Mouse (Mus musculus): ENCODE data around the gene Pnkp.
"Not testable (repeated sequence)": the region's sequence is repeated elsewhere in the genome, so short reads cannot be mapped to it uniquely, and the experiment has no call there.

Gene Pnkp

DNA sequence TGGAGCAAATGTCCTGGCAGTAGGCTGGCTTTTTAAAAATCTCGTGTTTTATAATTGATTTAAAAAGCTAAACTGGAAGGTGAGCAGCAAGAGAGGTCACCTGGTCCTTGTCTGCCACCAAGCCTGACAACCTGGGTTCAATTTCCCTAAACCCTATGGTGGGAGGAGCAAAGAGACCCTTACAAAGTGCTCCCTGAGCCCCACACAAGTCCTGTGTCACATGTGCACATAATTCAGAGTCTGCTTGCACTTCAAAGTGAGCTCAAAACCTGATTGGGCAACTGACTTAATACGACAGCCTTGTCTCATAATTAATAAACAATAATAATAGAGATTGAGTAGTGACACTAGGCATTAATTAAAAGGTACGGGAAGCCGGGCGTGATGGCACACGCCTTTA is 13.7 kb downstream of the Pnkp start:
- DNase-seq: no peak

DNA sequence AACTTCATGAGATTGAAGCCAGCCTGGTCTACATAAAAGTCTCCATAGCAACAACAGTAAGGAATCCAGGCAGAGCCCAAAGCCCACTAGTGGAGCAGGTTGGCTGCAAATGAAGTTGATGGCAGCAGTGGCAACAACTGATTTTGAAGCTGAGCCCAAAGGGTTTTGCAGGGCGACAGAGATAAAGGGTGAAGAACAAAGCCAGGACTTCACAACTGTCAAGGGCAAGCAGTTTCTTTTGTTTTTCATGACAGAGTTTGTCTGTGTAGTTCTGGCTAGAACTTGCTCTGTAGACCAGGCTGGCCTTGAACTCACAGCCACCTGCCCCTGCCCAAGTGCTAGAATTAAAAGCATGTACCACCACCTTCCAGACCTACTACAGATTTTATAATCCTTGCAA is 14.2 kb downstream of the Pnkp start:
- no peak for DNase-seq

GRCm38 (mm10) chr7:44871774-44872173 is 14.8 kb downstream of the Pnkp start:
- DNase-seq: not testable (repeated sequence)

DNA sequence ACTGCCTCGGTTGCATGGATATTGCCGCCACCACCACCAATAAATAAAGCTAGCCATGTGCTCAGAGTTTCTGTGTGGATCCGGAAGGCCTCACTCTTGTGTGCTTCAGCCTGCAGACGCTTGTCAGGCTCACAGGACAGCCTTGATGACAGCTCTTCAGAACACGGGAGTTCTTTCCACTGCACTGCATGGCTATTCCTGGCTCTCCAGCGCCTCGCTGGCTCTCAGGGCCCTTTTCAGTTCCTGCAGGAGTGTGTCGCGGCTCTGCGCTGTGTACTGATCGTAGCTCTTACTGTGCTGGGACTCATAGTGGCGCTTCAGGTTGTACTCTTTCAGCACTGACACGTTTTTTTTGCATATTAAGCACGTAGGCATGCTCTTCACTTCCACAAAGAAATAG is 20.9 kb downstream of the Pnkp start:
- no peak for DNase-seq

DNA sequence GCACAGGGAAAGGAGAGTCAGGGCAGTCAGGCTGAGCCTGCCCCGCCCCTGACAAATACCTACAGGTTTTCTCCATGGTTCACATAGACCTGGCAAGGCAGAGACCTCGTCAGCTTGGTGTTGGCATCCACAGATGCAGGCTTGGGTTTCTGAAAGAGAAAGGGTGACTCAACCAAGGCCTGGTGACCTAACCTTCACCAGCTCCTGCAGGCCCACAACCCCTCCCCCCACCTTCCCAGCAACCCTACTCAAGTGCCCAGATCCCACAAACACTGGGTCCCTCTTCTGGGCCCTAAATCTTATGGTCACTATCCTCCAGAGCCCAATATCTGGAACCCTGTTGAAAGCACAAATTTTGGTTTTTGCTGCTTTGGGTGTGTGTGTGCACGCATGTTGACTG is 26.1 kb downstream of the Pnkp start:
- no peak for DNase-seq

DNA sequence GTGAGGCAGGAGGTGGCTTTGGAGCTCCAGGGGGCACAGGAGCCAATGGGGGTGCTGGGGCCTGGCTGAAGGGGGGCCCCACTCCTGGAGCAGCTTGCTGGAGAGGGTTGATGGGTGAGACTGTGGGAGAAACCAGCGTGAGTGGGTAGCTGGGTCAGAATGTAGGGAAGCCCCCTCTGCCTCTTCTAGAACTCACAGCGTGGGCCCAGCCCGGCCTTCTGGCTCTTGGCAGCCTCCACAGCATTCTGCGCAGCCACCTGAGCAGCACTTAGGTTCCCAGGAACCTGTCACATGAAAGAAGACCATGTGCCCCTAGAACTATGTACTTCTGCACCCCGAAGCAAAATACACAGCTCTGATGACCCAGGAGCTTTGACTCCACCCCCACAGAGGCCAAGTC is 27.7 kb downstream of the Pnkp start:
- DNase-seq: no peak

DNA sequence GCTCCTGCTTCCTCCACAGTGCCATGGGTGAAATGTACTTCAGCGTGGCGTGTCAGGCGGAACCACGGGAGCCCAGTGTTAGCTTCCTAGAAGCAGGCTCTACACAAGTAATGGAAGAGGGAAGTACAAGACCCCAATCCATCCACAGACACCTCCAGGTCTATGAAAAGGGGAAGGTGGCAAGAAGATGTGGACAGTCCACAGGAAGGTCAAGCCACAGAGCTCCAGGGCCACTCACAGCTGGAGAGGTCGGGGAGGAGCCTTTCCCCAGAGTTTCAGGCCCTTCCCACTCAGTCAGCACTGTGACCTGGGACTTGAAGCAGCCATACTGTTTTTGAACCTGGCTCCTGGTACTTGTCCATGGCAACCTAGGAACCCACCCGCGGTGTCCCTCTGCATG is 30.0 kb downstream of the Pnkp start:
- DNase-seq: no peak

DNA sequence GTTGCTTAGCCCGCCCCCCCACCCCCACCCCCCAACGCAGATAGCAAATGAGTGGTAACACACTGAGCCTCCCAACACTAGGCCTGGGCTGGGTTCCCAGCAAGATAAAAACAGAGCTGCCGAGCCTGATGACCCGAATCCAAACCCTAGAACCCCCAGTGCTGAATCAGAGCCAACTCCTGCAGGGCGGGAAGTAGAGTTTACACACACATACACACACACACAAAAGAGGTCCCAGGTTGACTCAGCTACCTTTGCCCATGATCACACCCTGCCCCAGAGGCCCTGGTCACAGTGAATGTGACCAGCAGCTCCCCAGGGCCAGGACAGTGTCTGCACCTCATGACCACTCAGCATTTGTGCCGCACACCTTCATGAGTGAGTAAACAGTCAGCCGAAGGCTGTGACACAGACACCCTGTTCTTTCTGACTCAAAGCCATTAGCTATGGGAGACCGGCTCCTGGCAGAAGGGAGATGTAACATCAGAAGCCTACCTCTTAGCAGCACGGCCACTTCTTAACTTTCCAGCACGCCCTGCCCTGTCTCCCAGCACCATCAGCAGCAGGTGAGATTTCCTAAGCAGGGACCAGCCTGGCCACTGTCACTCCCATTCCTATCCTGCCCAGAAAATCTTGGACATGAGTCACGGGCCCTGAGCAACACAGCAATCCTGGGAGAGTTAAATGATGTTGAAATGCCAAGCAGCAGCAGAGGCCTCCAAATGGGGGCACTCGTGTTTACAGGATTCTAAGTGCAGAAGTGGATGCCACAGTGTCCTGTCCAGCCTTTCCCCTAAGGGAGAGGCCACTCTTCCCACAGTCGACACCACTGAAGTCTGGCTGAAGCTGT is 31.5 kb downstream of the Pnkp start:
- DNase-seq: no peak

DNA sequence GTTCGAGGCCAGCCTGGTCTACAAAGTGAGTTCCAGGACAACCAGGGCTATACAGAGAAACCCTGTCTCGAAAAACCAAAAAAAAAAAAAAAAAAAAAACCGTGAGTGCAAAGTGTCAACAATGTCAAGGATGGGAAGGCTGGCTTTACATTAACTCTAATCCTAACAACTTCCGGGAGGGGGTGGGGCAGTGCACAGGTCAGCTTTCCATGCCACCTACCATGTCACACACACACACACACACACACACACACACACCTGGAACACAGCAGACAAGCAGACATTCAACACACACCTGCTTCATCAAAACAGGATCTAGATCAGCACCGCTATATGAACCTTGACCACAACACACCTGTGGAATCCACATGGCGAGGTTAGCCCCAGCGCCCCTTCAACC is 33.2 kb downstream of the Pnkp start:
- no peak for DNase-seq

- no peak for DNase-seq
Measured at GRCm38 (mm10) chr7:44890737-44891136, 33.8 kb downstream of the Pnkp start.

- DNase-seq: no peak
Measured at GRCm38 (mm10) chr7:44891611-44892010, 34.7 kb downstream of the Pnkp start.

DNA sequence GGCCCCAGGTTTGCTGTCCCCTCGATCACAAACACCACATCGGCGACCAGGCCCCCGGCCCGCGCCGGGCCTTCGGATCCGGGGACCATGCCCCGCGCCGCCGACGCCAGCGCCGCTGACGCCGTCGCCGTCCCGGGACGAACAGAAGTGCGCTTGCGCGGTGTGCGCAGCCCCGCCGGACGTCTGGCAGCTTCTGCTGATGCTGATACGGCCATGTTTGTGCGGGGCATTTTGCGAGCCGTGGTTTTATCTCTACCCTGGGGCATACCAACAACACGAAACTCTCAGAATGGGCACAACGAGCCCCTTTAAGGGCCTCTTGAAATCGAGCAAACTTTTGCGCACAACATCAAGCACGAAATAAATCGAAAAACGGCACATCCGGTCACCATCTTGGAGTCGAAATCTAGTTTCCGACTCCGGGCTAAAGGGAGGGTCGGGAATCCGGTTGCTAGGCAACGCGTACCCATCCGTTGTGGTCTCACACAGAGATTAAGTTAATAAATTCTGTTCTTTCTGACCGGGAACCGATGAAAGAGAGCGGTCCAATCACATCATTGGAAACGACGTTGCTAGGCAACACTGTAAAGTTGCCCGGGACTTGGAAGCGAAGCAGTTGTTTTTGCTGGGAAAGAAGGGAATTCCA is 35.5 kb downstream of the Pnkp start, which contains the start of gene Med25:
Med25 (minus strand) TSS at position 437 of the 646 bp plus-strand sequence.
- peak; percentile 78 to 80 for DNase-seq

GRCm38 (mm10) chr7:44893197-44893596 is 36.3 kb downstream of the Pnkp start:
- no peak for DNase-seq

- no peak for DNase-seq
Measured at GRCm38 (mm10) chr7:44894175-44894574, 37.2 kb downstream of the Pnkp start.

DNA sequence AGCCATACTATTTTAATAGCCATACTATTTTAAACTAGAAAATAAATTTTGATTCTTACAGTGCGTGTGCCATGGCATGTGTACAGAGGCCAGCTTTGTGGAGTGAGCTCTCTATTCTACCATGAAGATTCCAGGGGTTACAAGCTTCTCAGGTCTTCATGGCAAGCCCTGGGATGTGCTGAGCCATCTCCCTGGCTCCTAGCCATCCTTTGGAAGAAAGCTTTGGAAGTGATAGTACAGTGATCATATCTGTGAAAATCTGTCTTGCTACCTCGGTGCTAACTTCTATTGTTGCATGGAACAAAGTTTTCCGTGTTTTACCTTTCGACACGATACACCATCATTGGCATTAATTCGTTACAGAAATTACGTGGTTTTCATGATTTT is 38.3 kb downstream of the Pnkp start:
- no peak for DNase-seq

DNA sequence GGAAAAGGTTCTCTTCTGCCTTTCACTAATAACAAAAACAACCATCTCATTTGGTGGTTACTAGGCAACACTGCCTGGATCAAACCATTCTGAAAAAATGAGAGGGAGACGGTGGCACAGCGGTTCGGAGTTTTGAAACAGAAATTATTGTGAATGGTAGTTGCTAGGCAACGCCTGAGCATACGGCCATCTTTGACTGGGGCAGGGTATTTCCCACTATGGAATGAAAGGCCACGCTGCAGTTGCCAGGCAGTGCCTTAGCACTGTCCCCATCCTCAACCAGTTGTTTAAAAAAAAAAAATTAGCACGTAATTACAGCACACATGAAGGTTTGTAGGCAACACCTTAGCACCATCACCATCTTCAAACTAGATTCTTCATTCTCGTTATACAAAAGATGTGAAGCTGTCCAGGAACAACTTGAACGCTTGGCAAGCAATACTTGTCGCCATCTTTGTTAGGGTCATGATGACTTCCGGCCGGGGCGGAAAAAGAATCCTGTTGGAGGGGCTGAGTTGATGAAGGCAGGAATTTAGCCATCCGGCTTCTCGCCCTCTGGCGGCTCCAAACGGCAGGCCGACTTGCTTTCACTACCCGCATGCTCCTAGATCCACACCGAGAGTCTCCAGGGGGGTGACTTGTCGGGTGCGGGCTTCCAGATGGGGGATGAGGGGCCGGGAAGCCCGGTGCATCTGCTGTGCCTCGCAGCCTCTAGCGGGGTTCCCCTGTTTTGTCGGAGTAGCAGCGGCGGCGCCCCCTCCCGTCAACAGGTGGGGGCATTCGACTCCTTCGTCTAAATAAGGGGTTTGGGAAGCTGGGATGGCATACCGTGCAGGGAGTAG is 38.9 kb downstream of the Pnkp start, which contains the start of gene Fuz:
Fuz (plus strand) TSS at position 487 of the 842 bp plus-strand sequence.
- DNase-seq: peak; percentile 70 to 77

- no peak for DNase-seq
Measured at GRCm38 (mm10) chr7:44896499-44896898, 39.6 kb downstream of the Pnkp start.

DNA sequence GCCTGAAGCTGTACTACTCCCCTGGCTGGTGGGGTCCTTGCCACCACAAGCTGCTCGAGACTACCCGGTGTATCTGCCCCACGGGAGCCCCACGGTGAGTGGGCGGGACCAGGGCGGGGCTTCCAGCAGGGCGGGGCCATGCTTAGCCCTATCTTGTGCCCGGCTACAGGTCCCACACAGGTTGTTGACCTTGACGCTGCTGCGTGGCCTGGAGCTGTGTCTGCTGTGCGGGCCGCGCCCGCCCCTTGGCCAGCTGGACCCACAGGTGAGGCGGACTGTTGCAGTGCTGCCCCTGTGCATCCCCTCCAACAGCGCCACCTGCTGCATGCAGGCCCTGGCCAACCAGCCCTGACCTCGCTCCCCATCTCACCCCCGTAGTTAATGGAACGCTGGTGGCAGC is 41.7 kb downstream of the Pnkp start:
- DNase-seq: peak in 1 of 2 experiments; percentile 17

DNA sequence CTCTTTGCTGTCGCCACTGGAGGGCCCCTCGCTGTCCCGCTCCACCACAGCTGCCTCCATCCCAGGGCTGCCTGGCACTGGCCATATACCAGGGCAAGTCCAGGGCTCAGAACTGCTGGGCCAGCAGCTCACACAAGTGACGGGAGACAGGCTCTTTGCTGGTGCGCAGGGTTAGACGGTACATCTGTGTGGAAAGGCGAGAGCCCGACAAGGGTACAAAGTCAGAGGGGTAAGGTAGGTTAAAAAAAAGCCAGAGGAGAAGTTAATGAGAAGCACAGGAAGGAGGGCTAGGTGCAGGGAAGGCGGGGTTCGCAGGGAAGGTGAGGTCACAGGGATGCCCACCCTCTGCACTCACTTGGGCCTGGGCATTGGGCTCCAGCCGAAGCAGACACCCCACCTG is 43.7 kb downstream of the Pnkp start:
- DNase-seq: no peak

DNA sequence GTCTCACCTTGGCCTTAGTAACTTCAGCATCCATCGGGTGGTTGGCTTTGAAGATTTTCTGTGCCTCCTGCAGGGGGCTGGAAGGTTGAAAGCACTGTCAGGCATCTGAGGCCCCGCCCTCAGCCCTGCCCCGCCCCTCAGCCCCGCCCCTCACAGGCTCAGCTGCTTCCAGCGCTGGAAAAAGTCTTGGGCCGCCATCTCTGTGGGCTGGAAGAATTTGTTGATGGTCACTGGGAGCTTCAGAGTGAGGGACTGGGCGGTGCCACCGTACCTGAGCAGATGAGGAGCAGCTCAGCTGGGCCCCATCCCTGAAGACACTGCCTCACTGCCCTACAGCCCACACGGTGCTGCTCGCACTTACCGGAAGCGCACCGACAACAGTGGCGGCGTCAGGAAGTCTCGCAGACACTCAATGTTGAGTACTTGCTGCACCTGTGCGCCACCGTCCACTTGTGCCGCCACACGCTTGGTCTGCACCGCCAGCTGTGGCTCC is 44.3 kb downstream of the Pnkp start:
- DNase-seq: peak; percentile 43 to 55

- no peak for DNase-seq
Measured at GRCm38 (mm10) chr7:44905430-44905829, 48.5 kb downstream of the Pnkp start.

- no peak for DNase-seq
Measured at GRCm38 (mm10) chr7:44908706-44909476, 52.0 kb downstream of the Pnkp start.

Data from spleen, adult 18-20 months (tissue).